Mouse (Mus musculus): ENCODE measurements around the gene Pcnt.

Pcnt gene

GRCm38 (mm10) chr10:76442178-76443088 is at the start of gene Pcnt:
Pcnt (minus strand) TSS chr10:76442786.
- DNase-seq (ENCODE audit: low spot score), result peak; percentile 96

- DNase-seq (ENCODE audit: low spot score), result no peak
Measured at GRCm38 (mm10) chr10:76489205-76489604, 46.6 kb upstream of the Pcnt start.

- no peak for DNase-seq (ENCODE audit: low spot score)
Measured at GRCm38 (mm10) chr10:76488265-76488664, 45.7 kb upstream of the Pcnt start.

- no peak for DNase-seq (ENCODE audit: low spot score)
Measured at GRCm38 (mm10) chr10:76486302-76486701, 43.7 kb upstream of the Pcnt start.

GRCm38 (mm10) chr10:76481480-76481879 is 38.9 kb upstream of the Pcnt start:
- DNase-seq (ENCODE audit: low spot score), result no peak

- no peak for DNase-seq (ENCODE audit: low spot score)
Measured at GRCm38 (mm10) chr10:76480851-76481250, 38.3 kb upstream of the Pcnt start.

- no peak for DNase-seq (ENCODE audit: low spot score)
Measured at GRCm38 (mm10) chr10:76473759-76474158, 31.2 kb upstream of the Pcnt start.

- peak; percentile 76 for DNase-seq (ENCODE audit: low spot score)
Measured at GRCm38 (mm10) chr10:76468203-76469162, 25.9 kb upstream of the Pcnt start, which contains the start of the genes Mcm3ap and Ybey. Mcm3ap (plus strand) TSS chr10:76468927. Ybey (minus strand) TSS chr10:76469114.

GRCm38 (mm10) chr10:76462721-76463120 is 20.1 kb upstream of the Pcnt start:
- DNase-seq (ENCODE audit: low spot score), result no peak

- DNase-seq (ENCODE audit: low spot score), result no peak
Measured at GRCm38 (mm10) chr10:76462312-76462711, 19.7 kb upstream of the Pcnt start.

- no peak for DNase-seq (ENCODE audit: low spot score)
Measured at GRCm38 (mm10) chr10:76461255-76461654, 18.7 kb upstream of the Pcnt start.

GRCm38 (mm10) chr10:76455289-76455688 is 12.7 kb upstream of the Pcnt start:
- DNase-seq (ENCODE audit: low spot score), result no peak

- DNase-seq (ENCODE audit: low spot score), result no peak
Measured at GRCm38 (mm10) chr10:76448851-76449250, 6.3 kb upstream of the Pcnt start, which contains the start of gene 2610028H24Rik. 2610028H24Rik (plus strand) TSS chr10:76449081.

- no peak for DNase-seq (ENCODE audit: low spot score)
Measured at GRCm38 (mm10) chr10:76447406-76448229, 5.0 kb upstream of the Pcnt start.

GRCm38 (mm10) chr10:76445996-76446681 is 3.6 kb upstream of the Pcnt start:
- no peak for DNase-seq (ENCODE audit: low spot score)

- DNase-seq (ENCODE audit: low spot score), result no peak
Measured at GRCm38 (mm10) chr10:76440281-76440680, 2.3 kb downstream of the Pcnt start, which contains the start of gene AC141477.1. AC141477.1 (minus strand) TSS chr10:76440444.

- no peak for DNase-seq (ENCODE audit: low spot score)
Measured at GRCm38 (mm10) chr10:76439107-76439890, 3.3 kb downstream of the Pcnt start.

GRCm38 (mm10) chr10:76433925-76434324 is 8.7 kb downstream of the Pcnt start:
- no peak for DNase-seq (ENCODE audit: low spot score)

GRCm38 (mm10) chr10:76425674-76426073 is 16.9 kb downstream of the Pcnt start:
- no peak for DNase-seq (ENCODE audit: low spot score)

GRCm38 (mm10) chr10:76416811-76417210 is 25.8 kb downstream of the Pcnt start:
- no peak for DNase-seq (ENCODE audit: low spot score)

Measured in ovary, adult 18-20 months (tissue).